Mouse (Mus musculus): ENCODE measurements around the gene Rangap1. TPM values are rescaled to one million over a fixed set of nuclear protein-coding genes. Genes with fewer than 3 reads are reported as not detected.

Rangap1 gene
- polyA plus RNA-seq, 1 experiment from 2014 or later: 143 TPM

GRCm38 (mm10) chr15:81769037-81769436 is 23.7 kb upstream of the Rangap1 start:
- Histone ChIP-seq H3K9ac (replicated peaks; ENCODE audit: low read depth, low read length) (no peak overlapping the region), H3K4me1 (replicated peaks; ENCODE audit: control insufficient read depth, insufficient read depth, low read length) (no peaks in the 10 kb centered on the region), H3K4me2 (ENCODE audit: low read length) (no peak overlapping the region), H3K9me3 (ENCODE audit: control insufficient read depth, low read length) (no peaks in the 10 kb centered on the region), H3K4me3 (replicated peaks; ENCODE audit: low read length) (no peak overlapping the region), H3K27ac (ENCODE audit: low read length) (no peak overlapping the region), H3K27me3 (replicated peaks; ENCODE audit: control insufficient read depth, insufficient read depth, low read length) (no peaks in the 10 kb centered on the region), H3K36me3 (ENCODE audit: control insufficient read depth, insufficient read depth) (peaks cover 30% of the 10 kb centered on the region)
- no peak for ATAC-seq
- 67% methylated on average over 13 of the region's 13 CpGs for WGBS

- H3K27me3 ChIP-seq (replicated peaks; ENCODE audit: control insufficient read depth, insufficient read depth, low read length): no peaks in the 10 kb centered on the region
- no peak for ATAC-seq
- no peak overlapping the region for H3K4me2 ChIP-seq (ENCODE audit: low read length)
- 91% methylated on average over 5 of the region's 5 CpGs for WGBS
- no peak overlapping the region for H3K4me3 ChIP-seq (replicated peaks; ENCODE audit: low read length)
- H3K9me3 ChIP-seq (ENCODE audit: control insufficient read depth, low read length): no peaks in the 10 kb centered on the region
- H3K9ac ChIP-seq (replicated peaks; ENCODE audit: low read depth, low read length): no peak overlapping the region
- no peak overlapping the region for H3K27ac ChIP-seq (ENCODE audit: low read length)
- peaks cover 18% of the 10 kb centered on the region for H3K36me3 ChIP-seq (ENCODE audit: control insufficient read depth, insufficient read depth)
- H3K4me1 ChIP-seq (replicated peaks; ENCODE audit: control insufficient read depth, insufficient read depth, low read length): no peaks in the 10 kb centered on the region
Observed at GRCm38 (mm10) chr15:81766439-81766838, 21.1 kb upstream of the Rangap1 start.

GRCm38 (mm10) chr15:81765651-81766050 is 20.3 kb upstream of the Rangap1 start:
- WGBS: 89% methylated on average over 9 of the region's 9 CpGs
- H3K4me3 ChIP-seq (replicated peaks; ENCODE audit: low read length): no peak overlapping the region
- no peaks in the 10 kb centered on the region for H3K27me3 ChIP-seq (replicated peaks; ENCODE audit: control insufficient read depth, insufficient read depth, low read length)
- H3K36me3 ChIP-seq (ENCODE audit: control insufficient read depth, insufficient read depth): peaks cover 17% of the 10 kb centered on the region
- H3K9ac ChIP-seq (replicated peaks; ENCODE audit: low read depth, low read length): no peak overlapping the region
- ATAC-seq: no peak
- H3K27ac ChIP-seq (ENCODE audit: low read length): no peak overlapping the region
- H3K9me3 ChIP-seq (ENCODE audit: control insufficient read depth, low read length): no peaks in the 10 kb centered on the region
- H3K4me1 ChIP-seq (replicated peaks; ENCODE audit: control insufficient read depth, insufficient read depth, low read length): no peaks in the 10 kb centered on the region
- H3K4me2 ChIP-seq (ENCODE audit: low read length): no peak overlapping the region

GRCm38 (mm10) chr15:81764573-81764972 is 19.2 kb upstream of the Rangap1 start:
- 91% methylated on average over 6 of the region's 6 CpGs for WGBS
- Histone ChIP-seq H3K36me3 (ENCODE audit: control insufficient read depth, insufficient read depth) (peaks cover 11% of the 10 kb centered on the region), H3K27me3 (replicated peaks; ENCODE audit: control insufficient read depth, insufficient read depth, low read length) (no peaks in the 10 kb centered on the region), H3K4me3 (replicated peaks; ENCODE audit: low read length) (no peak overlapping the region), H3K4me1 (replicated peaks; ENCODE audit: control insufficient read depth, insufficient read depth, low read length) (no peaks in the 10 kb centered on the region), H3K27ac (ENCODE audit: low read length) (no peak overlapping the region), H3K4me2 (ENCODE audit: low read length) (no peak overlapping the region), H3K9ac (replicated peaks; ENCODE audit: low read depth, low read length) (no peak overlapping the region), H3K9me3 (ENCODE audit: control insufficient read depth, low read length) (no peaks in the 10 kb centered on the region)
- ATAC-seq: no peak

GRCm38 (mm10) chr15:81761959-81762358 is 16.6 kb upstream of the Rangap1 start:
- ATAC-seq: no peak
- Histone ChIP-seq H3K27ac (ENCODE audit: low read length) (no peak overlapping the region), H3K4me3 (replicated peaks; ENCODE audit: low read length) (no peak overlapping the region), H3K4me1 (replicated peaks; ENCODE audit: control insufficient read depth, insufficient read depth, low read length) (no peaks in the 10 kb centered on the region; the same call in 1 of the 2 replicates), H3K27me3 (replicated peaks; ENCODE audit: control insufficient read depth, insufficient read depth, low read length) (no peaks in the 10 kb centered on the region), H3K36me3 (ENCODE audit: control insufficient read depth, insufficient read depth) (peaks cover 4% of the 10 kb centered on the region; the same call in 1 of the 2 replicates), H3K9me3 (ENCODE audit: control insufficient read depth, low read length) (no peaks in the 10 kb centered on the region), H3K4me2 (ENCODE audit: low read length) (no peak overlapping the region), H3K9ac (replicated peaks; ENCODE audit: low read depth, low read length) (no peak overlapping the region)
- WGBS: 93% methylated on average over 3 of the region's 3 CpGs

GRCm38 (mm10) chr15:81761381-81761780 is 16.1 kb upstream of the Rangap1 start:
- no peak overlapping the region for H3K9ac ChIP-seq (replicated peaks; ENCODE audit: low read depth, low read length)
- H3K27ac ChIP-seq (ENCODE audit: low read length): no peak overlapping the region
- H3K4me1 ChIP-seq (replicated peaks; ENCODE audit: control insufficient read depth, insufficient read depth, low read length): no peaks in the 10 kb centered on the region; the same call in 1 of the 2 replicates
- H3K27me3 ChIP-seq (replicated peaks; ENCODE audit: control insufficient read depth, insufficient read depth, low read length): no peaks in the 10 kb centered on the region
- WGBS: 93% methylated on average over 7 of the region's 7 CpGs
- no peak overlapping the region for H3K4me3 ChIP-seq (replicated peaks; ENCODE audit: low read length)
- no peaks in the 10 kb centered on the region for H3K9me3 ChIP-seq (ENCODE audit: control insufficient read depth, low read length)
- ATAC-seq: no peak
- H3K36me3 ChIP-seq (ENCODE audit: control insufficient read depth, insufficient read depth): peaks cover 4% of the 10 kb centered on the region; the same call in 1 of the 2 replicates
- no peak overlapping the region for H3K4me2 ChIP-seq (ENCODE audit: low read length)

GRCm38 (mm10) chr15:81760361-81761079 is 15.2 kb upstream of the Rangap1 start:
- ATAC-seq: no peak
- no peak overlapping the region for H3K27ac ChIP-seq (ENCODE audit: low read length)
- no peaks in the 10 kb centered on the region; the same call in 1 of the 2 replicates for H3K4me1 ChIP-seq (replicated peaks; ENCODE audit: control insufficient read depth, insufficient read depth, low read length)
- WGBS: 94% methylated on average over 5 of the region's 5 CpGs
- no peak overlapping the region for H3K4me3 ChIP-seq (replicated peaks; ENCODE audit: low read length)
- no peaks in the 10 kb centered on the region for H3K27me3 ChIP-seq (replicated peaks; ENCODE audit: control insufficient read depth, insufficient read depth, low read length)
- H3K36me3 ChIP-seq (ENCODE audit: control insufficient read depth, insufficient read depth): peaks cover 4% of the 10 kb centered on the region; the same call in 1 of the 2 replicates
- no peak overlapping the region for H3K9ac ChIP-seq (replicated peaks; ENCODE audit: low read depth, low read length)
- H3K9me3 ChIP-seq (ENCODE audit: control insufficient read depth, low read length): no peaks in the 10 kb centered on the region
- H3K4me2 ChIP-seq (ENCODE audit: low read length): no peak overlapping the region

- ATAC-seq: no peak
- WGBS: 95% methylated on average over 3 of the region's 3 CpGs
Observed at GRCm38 (mm10) chr15:81759542-81759941, 14.2 kb upstream of the Rangap1 start.

GRCm38 (mm10) chr15:81758701-81759100 is 13.4 kb upstream of the Rangap1 start:
- Histone ChIP-seq H3K27ac (ENCODE audit: low read length) (no peak overlapping the region), H3K36me3 (ENCODE audit: control insufficient read depth, insufficient read depth) (peaks cover 4% of the 10 kb centered on the region; the same call in 1 of the 2 replicates), H3K4me3 (replicated peaks; ENCODE audit: low read length) (no peak overlapping the region), H3K27me3 (replicated peaks; ENCODE audit: control insufficient read depth, insufficient read depth, low read length) (no peaks in the 10 kb centered on the region), H3K4me1 (replicated peaks; ENCODE audit: control insufficient read depth, insufficient read depth, low read length) (no peaks in the 10 kb centered on the region; the same call in 1 of the 2 replicates), H3K9me3 (ENCODE audit: control insufficient read depth, low read length) (no peaks in the 10 kb centered on the region), H3K4me2 (ENCODE audit: low read length) (no peak overlapping the region), H3K9ac (replicated peaks; ENCODE audit: low read depth, low read length) (no peak overlapping the region)
- ATAC-seq: no peak
- 71% methylated on average over 5 of the region's 5 CpGs for WGBS

More at GRCm38 (mm10) chr15:81759542-81759941, 14.2 kb upstream of the Rangap1 start:
- Histone ChIP-seq H3K4me1 (replicated peaks; ENCODE audit: control insufficient read depth, insufficient read depth, low read length) (no peaks in the 10 kb centered on the region; the same call in 1 of the 2 replicates), H3K36me3 (ENCODE audit: control insufficient read depth, insufficient read depth) (peaks cover 4% of the 10 kb centered on the region; the same call in 1 of the 2 replicates), H3K9me3 (ENCODE audit: control insufficient read depth, low read length) (no peaks in the 10 kb centered on the region), H3K27ac (ENCODE audit: low read length) (no peak overlapping the region), H3K27me3 (replicated peaks; ENCODE audit: control insufficient read depth, insufficient read depth, low read length) (no peaks in the 10 kb centered on the region), H3K9ac (replicated peaks; ENCODE audit: low read depth, low read length) (no peak overlapping the region), H3K4me3 (replicated peaks; ENCODE audit: low read length) (no peak overlapping the region), H3K4me2 (ENCODE audit: low read length) (no peak overlapping the region)

Measured in forebrain, embryonic 16.5 days (tissue).